Mouse (Mus musculus) C2C12 (cell line): ENCODE results near the gene Rnf138rt1.

ENCODE experiments used
- CTCF ChIP-seq: IDR thresholded peaks from one replicate; pipeline ENCODE4 v1.5.1; 2011; ENCODE audit not compliant: control insufficient read depth, insufficient read depth, insufficient read length
- MYOD1 ChIP-seq: IDR thresholded peaks from one replicate; pipeline ENCODE4 v1.6.1; 2011; ENCODE audit warnings: low read depth; ENCODE audit not compliant: control insufficient read depth, insufficient read length
- MYOG ChIP-seq: IDR thresholded peaks from one replicate; pipeline ENCODE4 v1.6.1; 2011; ENCODE audit not compliant: control insufficient read depth, insufficient read length; ENCODE audit errors: extremely low read depth
- USF1 ChIP-seq: IDR thresholded peaks from one replicate; pipeline ENCODE4 v1.6.1; 2011; ENCODE audit warnings: low read depth, mild to moderate bottlenecking, control low read depth, moderate library complexity

DNA sequence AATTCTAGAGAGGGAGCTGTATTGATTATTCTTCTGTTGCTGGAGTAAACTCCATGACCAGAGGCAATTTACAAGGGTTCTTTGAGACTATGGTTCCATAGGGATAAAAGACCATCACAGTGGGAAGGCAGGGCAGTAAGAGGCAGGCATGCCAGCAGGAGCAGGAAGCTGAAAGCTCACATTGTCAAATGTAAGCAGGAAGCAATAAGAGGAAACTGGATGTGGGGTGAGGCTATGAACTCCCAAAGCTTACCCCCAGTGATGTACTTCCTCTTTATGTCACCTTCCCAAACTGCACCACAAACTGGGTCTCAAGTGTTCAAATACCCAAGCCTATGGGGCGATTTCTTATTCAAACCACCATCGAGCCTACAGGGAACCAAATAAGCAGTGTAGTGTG is 17.2 kb downstream of the Rnf138rt1 start:
- TF ChIP-seq MYOG = no peak
- no peak for TF ChIP-seq USF1
- no peak for TF ChIP-seq MYOD1
- TF ChIP-seq CTCF = no peak
